ENCODE assay signal across 1 mouse cellular context in the genomic region with DNA sequence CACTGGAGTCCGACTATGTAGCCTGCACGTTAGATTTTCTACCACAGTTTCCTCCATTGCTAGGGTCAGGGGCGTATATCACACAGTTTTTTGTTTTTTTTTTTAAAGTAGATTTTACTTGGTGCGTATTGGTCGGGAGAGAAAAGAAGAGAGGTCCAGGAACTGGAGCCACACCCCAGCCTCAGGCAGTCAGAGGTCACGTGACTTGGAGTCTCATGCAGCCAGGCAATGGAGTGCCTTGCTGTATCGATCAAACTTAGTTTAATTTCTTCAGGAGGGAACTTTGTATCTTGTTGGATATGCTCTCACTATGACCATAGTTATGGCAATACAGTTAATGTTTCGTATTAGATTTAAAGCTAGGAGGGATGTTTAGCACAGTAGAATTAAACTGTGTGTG.
TF ChIP-seq lines count a peak whose summit lies in the region.

No protein-coding gene starts in this region.

TF ChIP-seq in CH12.LX, 34 proteins besides CTCF, POLR2A, EP300 and RAD21 (continued from another document):
- 0 out of 2 replicates have a peak, but pooled peaks have one; percentile 17 for TF ChIP-seq BHLHE40 (IDR thresholded peaks at IDR 0.05; ENCODE audit: low read depth, low read length)
- no peak for TF ChIP-seq PAX5 (IDR thresholded peaks at IDR 0.05; ENCODE audit: low read length)
- peak; percentile 58; the same call in 1 of the 2 replicates for TF ChIP-seq USF2 (conservative IDR thresholded peaks at IDR 0.05; ENCODE audit: low read depth, low read length)
